Mouse (Mus musculus) urinary bladder, adult 18-20 months (tissue): Measurements from ENCODE around the gene Cd151.

Experiments used
- DNase-seq, 2 experiments: peaks; one replicate each; pipeline ENCODE4 v3.0.0; 2022; ENCODE audit warnings: low spot score in 2 of 2, mixed read lengths in 2 of 2

The Cd151 gene

GRCm38 (mm10) chr7:141457986-141458660 is 9.1 kb upstream of the Cd151 start:
- no peak for DNase-seq

GRCm38 (mm10) chr7:141458661-141459060 is 8.5 kb upstream of the Cd151 start:
- no peak for DNase-seq

GRCm38 (mm10) chr7:141459301-141459711 is 7.9 kb upstream of the Cd151 start:
- DNase-seq: no peak

GRCm38 (mm10) chr7:141460001-141460390 is 7.2 kb upstream of the Cd151 start:
- no peak for DNase-seq

- no peak for DNase-seq
These were observed 6.6 kb upstream of the Cd151 start, which contains the start of gene Cracr2b for GRCm38 (mm10) chr7:141460391-141461113. TSS of gene Cracr2b (plus strand) at chr7:141461094.

- no peak for DNase-seq
These were observed 5.5 kb upstream of the Cd151 start for GRCm38 (mm10) chr7:141461521-141462332.

- DNase-seq: no peak
These were observed 4.8 kb upstream of the Cd151 start for GRCm38 (mm10) chr7:141462333-141462821.

GRCm38 (mm10) chr7:141463824-141464602 is 3.2 kb upstream of the Cd151 start:
- DNase-seq: no peak

GRCm38 (mm10) chr7:141464603-141465201 is 2.5 kb upstream of the Cd151 start:
- DNase-seq: no peak

- no peak for DNase-seq
These were observed 1.7 kb upstream of the Cd151 start for GRCm38 (mm10) chr7:141465388-141466044.

GRCm38 (mm10) chr7:141466045-141466394 is 1.2 kb upstream of the Cd151 start:
- DNase-seq: no peak

- no peak for DNase-seq
These were observed 514 bp upstream of the Cd151 start for GRCm38 (mm10) chr7:141466607-141467148.

GRCm38 (mm10) chr7:141468164-141468521 is 951 bp downstream of the Cd151 start:
- DNase-seq: no peak

GRCm38 (mm10) chr7:141468522-141469211 is 1.5 kb downstream of the Cd151 start:
- peak in 1 of 2 experiments; percentile 56 for DNase-seq

GRCm38 (mm10) chr7:141469352-141469751 is 2.2 kb downstream of the Cd151 start:
- no peak for DNase-seq

- no peak for DNase-seq
These were observed 2.9 kb downstream of the Cd151 start for GRCm38 (mm10) chr7:141469901-141470636.

- DNase-seq: no peak
These were observed 3.4 kb downstream of the Cd151 start for GRCm38 (mm10) chr7:141470637-141470944.

GRCm38 (mm10) chr7:141471236-141471635 is 4.0 kb downstream of the Cd151 start:
- DNase-seq: no peak

GRCm38 (mm10) chr7:141472226-141472625 is 5.0 kb downstream of the Cd151 start:
- DNase-seq: no peak
